Mouse (Mus musculus) CH12.LX (cell line): ENCODE measurements around the gene Trap1.

Experiments
- CTCF ChIP-seq, 2 experiments: IDR thresholded peaks in 1 of 2; conservative IDR thresholded peaks in 1 of 2; 2 replicates each; pipeline ENCODE4 v1.5.1; 2011 to 2012; ENCODE audit warnings: low read depth in 2 of 2, low read length in 2 of 2, improper control_type of control experiment in 1 of 2, inconsistent platforms in 1 of 2, mild to moderate bottlenecking in 1 of 2, moderate library complexity in 1 of 2
- EP300 ChIP-seq: IDR thresholded peaks from 2 replicates; pipeline ENCODE4 v1.6.1; 2011; ENCODE audit warnings: low read length, improper control_type of control experiment
- JUND ChIP-seq: conservative IDR thresholded peaks from 2 replicates; pipeline ENCODE4 v1.6.1; 2011; ENCODE audit warnings: low read depth, low read length, improper control_type of control experiment
- KAT2A ChIP-seq: IDR thresholded peaks from 2 replicates; pipeline ENCODE4 v1.6.1; 2012; ENCODE audit warnings: low read length, improper control_type of control experiment, inconsistent platforms; ENCODE audit not compliant: insufficient replicate concordance
- MAFK ChIP-seq: IDR thresholded peaks from 2 replicates; pipeline ENCODE4 v1.6.1; 2011; ENCODE audit warnings: low read length, improper control_type of control experiment; ENCODE audit not compliant: insufficient replicate concordance
- MAX ChIP-seq: IDR thresholded peaks from 2 replicates; pipeline ENCODE4 v1.6.1; 2011; ENCODE audit warnings: low read length, improper control_type of control experiment
- POLR2A ChIP-seq: IDR thresholded peaks from 2 replicates; pipeline ENCODE4 v1.6.1; 2011; ENCODE audit warnings: low read depth, mild to moderate bottlenecking, improper control_type of control experiment, low read length
- POLR2AphosphoS2 ChIP-seq: IDR thresholded peaks from 2 replicates; pipeline ENCODE4 v1.6.1; 2011; ENCODE audit warnings: low read depth, low read length, improper control_type of control experiment
- SIN3A ChIP-seq: IDR thresholded peaks from 2 replicates; pipeline ENCODE4 v1.6.1; 2012; ENCODE audit warnings: low read length, improper control_type of control experiment, inconsistent platforms
- TCF12 ChIP-seq: IDR thresholded peaks from 2 replicates; pipeline ENCODE4 v1.6.1; 2014; ENCODE audit warnings: low read depth, mild to moderate bottlenecking, inconsistent platforms, low read length, improper control_type of control experiment
- USF1 ChIP-seq: IDR thresholded peaks from 2 replicates; pipeline ENCODE4 v1.6.1; 2014; ENCODE audit warnings: low read depth, mild to moderate bottlenecking, inconsistent platforms, low read length, improper control_type of control experiment
- ZC3H11A ChIP-seq: IDR thresholded peaks from 2 replicates; pipeline ENCODE4 v1.6.1; 2012; ENCODE audit warnings: low read depth, mild to moderate bottlenecking, inconsistent platforms, low read length, improper control_type of control experiment
- ZNF384 ChIP-seq: IDR thresholded peaks from 2 replicates; pipeline ENCODE4 v1.6.1; 2012; ENCODE audit warnings: low read depth, low read length, improper control_type of control experiment, inconsistent platforms

DNA sequence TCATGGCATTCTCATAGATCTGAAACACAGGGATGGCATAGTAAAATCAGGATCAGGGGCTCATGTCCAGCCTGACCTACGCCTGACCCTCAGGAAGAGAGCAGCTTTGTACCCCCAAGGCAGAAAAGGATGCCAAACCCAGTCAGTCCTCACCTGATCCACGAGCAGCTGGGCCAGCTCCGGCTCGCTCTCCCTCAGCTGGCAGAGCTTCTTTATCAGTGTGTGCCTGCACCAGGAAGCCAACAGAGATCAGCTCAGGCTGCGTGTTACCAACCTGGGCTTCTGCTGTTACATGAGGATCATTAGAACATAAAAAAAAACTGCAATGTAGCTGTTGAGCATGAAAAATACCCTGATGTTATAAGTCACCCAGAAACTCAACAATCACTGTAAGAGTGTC lies 37.4 kb downstream of the Trap1 start:
- TF ChIP-seq CTCF (conservative IDR thresholded peaks at IDR 0.05 in 1 of 2, IDR thresholded peaks at IDR 0.05 in 1 of 2; ENCODE audit: low read depth in 2 of 2, low read length in 2 of 2) (no peak), POLR2A (no peak), TCF12 (no peak), USF1 (no peak), EP300 (no peak), MAX (no peak), ZNF384 (no peak), ZC3H11A (no peak), JUND (no peak), KAT2A (no peak), POLR2AphosphoS2 (no peak), SIN3A (no peak), MAFK (no peak)
